Mouse (Mus musculus) cerebellum, adult 2 months (tissue): ENCODE results near the gene Grik5.

Source experiments
- CTCF ChIP-seq: fragments of 200-500 bp; IDR thresholded peaks from 2 replicates; pipeline ENCODE4 v1.5.1; 2011; ENCODE audit warnings: low read depth, mild to moderate bottlenecking, control low read depth, low read length, moderate library complexity, borderline replicate concordance; ENCODE audit not compliant: insufficient read depth
- POLR2A ChIP-seq: fragments of 200-500 bp; IDR thresholded peaks from 2 replicates; pipeline ENCODE4 v1.6.1; 2011; ENCODE audit warnings: low read length, control low read depth, borderline replicate concordance; ENCODE audit not compliant: insufficient read depth

- no peak for TF ChIP-seq CTCF
- TF ChIP-seq POLR2A: no peak
These were observed 66.0 kb downstream of the Grik5 start for GRCm38 (mm10) chr7:25006171-25006570.
